Mouse (Mus musculus) brain, embryonic 14.5 days (tissue): ENCODE measurements around the gene E2f4.

Experiments used
- CTCF ChIP-seq: fragments of 200-500 bp; IDR thresholded peaks from 2 replicates; pipeline ENCODE4 v1.5.1; 2012; ENCODE audit warnings: inconsistent platforms, mild to moderate bottlenecking, moderate library complexity, borderline replicate concordance; ENCODE audit not compliant: insufficient read depth, insufficient read length; ENCODE audit errors: extremely low read depth
- POLR2A ChIP-seq: fragments of 200-500 bp; IDR thresholded peaks from 2 replicates; pipeline ENCODE4 v1.6.1; 2012; ENCODE audit warnings: mild to moderate bottlenecking, inconsistent platforms, borderline replicate concordance; ENCODE audit not compliant: poor library complexity, insufficient read depth, insufficient read length, severe bottlenecking; ENCODE audit errors: extremely low read depth

DNA sequence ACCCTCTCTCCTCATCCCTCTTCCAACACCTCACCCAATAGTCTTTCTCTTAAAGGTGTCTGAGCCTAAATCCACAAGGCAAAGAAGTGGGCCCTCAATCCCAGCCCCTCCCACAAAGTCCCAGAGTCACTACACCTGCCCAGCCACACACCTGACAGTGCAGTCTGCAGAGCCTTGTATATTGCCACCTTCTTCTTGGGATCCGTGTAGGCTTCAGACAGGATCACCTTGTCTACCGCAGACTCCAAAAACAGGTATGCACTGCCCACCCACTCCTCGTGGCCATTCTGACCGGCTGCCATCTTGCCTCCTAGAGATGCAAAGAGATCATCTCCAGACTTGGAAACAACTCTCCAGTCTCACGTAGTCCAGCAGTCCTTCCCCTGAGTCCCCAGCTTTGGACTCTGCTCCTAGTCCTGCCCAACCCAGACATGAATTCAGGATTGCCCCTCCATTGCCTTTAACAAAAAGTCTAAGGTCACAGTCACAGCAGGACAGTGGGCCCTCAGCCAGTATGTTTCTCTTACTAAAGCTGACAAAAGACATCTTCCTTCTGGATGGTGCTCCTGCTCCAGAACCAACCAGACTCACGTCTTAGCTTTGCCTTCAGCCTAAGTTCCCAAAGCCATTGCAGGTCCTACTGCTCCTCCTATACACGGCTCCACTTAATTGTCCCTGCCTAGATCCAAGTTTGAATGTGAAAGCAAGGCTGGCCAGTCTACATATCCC, 36.9 kb upstream of the E2f4 start:
- no peak for TF ChIP-seq POLR2A
- no peak for TF ChIP-seq CTCF
